17 mouse cellular contexts compared by ENCODE assay signal in the genomic region with DNA sequence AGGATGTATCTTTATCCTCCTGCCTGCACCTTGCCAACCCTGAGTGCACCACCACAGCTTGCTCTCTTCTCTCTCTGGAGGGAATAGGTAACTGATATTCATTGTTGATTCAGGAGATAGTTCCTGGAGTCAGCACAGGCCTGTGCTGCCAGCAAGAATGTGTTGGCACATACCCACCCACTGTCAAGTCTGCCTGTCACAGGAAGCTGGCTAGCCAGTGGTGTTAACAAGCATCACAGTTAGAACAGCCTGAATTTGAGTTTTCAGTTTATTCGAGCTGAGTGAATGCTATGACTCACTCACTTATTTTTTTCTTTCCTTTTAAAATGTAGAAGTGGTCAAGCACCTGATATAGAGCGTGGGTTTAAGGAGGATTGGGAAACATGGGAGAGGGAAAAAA. TPM values are rescaled to one million over a fixed set of nuclear protein-coding genes. Genes with fewer than 3 reads are reported as not detected.
DNase-seq lines count a peak whose midpoint lies in the region; ATAC-seq lines count a peak whose summit lies in the region.
"Had no signal": no experiment of that assay in that cellular context is flagged by ENCODE, and none has a peak within 500 bp of the region (broad histone marks: within the 10 kb centered on the region; RNA-seq: fewer than 3 reads in every experiment).

No protein-coding gene starts in this region.

- no peak overlapping the region for H3K4me3 ChIP-seq in macrophage (ENCODE audit: inconsistent target)
- H3K4me3 ChIP-seq: embryonic facial prominence, embryonic 13.5 days; liver, embryonic 12.5 days had no signal

- peak; percentile 22; the same call in 1 of the 2 replicates for ATAC-seq in granulocyte monocyte progenitor cell, adult 5-6 weeks (replicated peaks; ENCODE audit: poor library complexity, severe bottlenecking)
- ATAC-seq: forebrain, postnatal 0 days; liver, embryonic 12.5 days; midbrain, embryonic 16.5 days had no signal

- H3K36me3 ChIP-seq in macrophage (ENCODE audit: inconsistent target) = peaks cover 48% of the 10 kb centered on the region

- H3K27ac ChIP-seq in macrophage = peak overlapping the region; percentile 54
- H3K27ac ChIP-seq: embryonic facial prominence, embryonic 13.5 days; liver, embryonic 12.5 days; stomach, postnatal 0 days had no signal

- peak; percentile 16 for DNase-seq in layer of hippocampus, adult 11-12 months (ENCODE audit: low spot score)
- no peak for DNase-seq in layer of hippocampus, postnatal 25 days (ENCODE audit: extremely low spot score in 1 of 2, low spot score in 1 of 2)
- DNase-seq in NIH3T3 (ENCODE audit: low read depth) = peak; percentile 24
- no peak for DNase-seq in spleen, postnatal 10 days (ENCODE audit: low spot score in 2 of 2)
- DNase-seq in urinary bladder, postnatal 36 days (ENCODE audit: low spot score in 2 of 2) = no peak
- DNase-seq in cerebellum, adult 11 months = no peak
- DNase-seq: adrenal gland, adult 8-10 months; cerebellum, postnatal 25 days; forebrain, postnatal 0 days; heart, postnatal 36 days; lung, postnatal 4 days had no signal

- peaks cover 33% of the 10 kb centered on the region; the same call in 1 of the 2 replicates for H3K79me2 ChIP-seq in macrophage (ENCODE audit: inconsistent target)

- WGBS in macrophage (ENCODE audit: missing documents) = 12% methylated on average over 2 of the region's 2 CpGs

RNA-seq across cellular contexts. Expression of gene Nup88, which starts 51.9 kb away (rescaled TPM):
- total RNA-seq in layer of hippocampus, postnatal 25 days (2021) = 10 to 100 TPM; 48.2 to 57.0 TPM
- 102 and 108 TPM in 2 replicates for total RNA-seq in granulocyte monocyte progenitor cell, adult 5-6 weeks (2014; fragmentation: Nextera tagmentation)
- total RNA-seq in granulocyte monocyte progenitor cell, adult 5-6 weeks (2017) = 155 and 164 TPM in 2 replicates
- 100 to 1,000 TPM in 14 of 26 experiments, 10 to 100 TPM in 12; 42.3 to 191 (median 124) TPM for total RNA-seq in macrophage (2018; cell fraction: chromatin; rRNA removed)
- total RNA-seq in macrophage (2018; cell fraction: cytosol; rRNA removed) = 10 to 100 TPM; 26.2 to 51.1 (median 42.2) TPM
- total RNA-seq in macrophage (2018; cell fraction: nucleus; rRNA removed) = 100 to 1,000 TPM in 5 of 26 experiments, 10 to 100 TPM in 21; 34.0 to 139 (median 72.5) TPM
- 50.2 to 90.1 TPM (median 51.7 TPM) in 3 replicates for polyA plus RNA-seq in macrophage (2018)

RNA-seq across cellular contexts. Expression of gene Rpain, which starts 52.1 kb away (rescaled TPM):
- total RNA-seq in layer of hippocampus, postnatal 25 days (2021) = 10 to 100 TPM; 36.7 to 41.2 TPM
- 42.4 and 73.8 TPM in 2 replicates for total RNA-seq in granulocyte monocyte progenitor cell, adult 5-6 weeks (2014; fragmentation: Nextera tagmentation)
- total RNA-seq in granulocyte monocyte progenitor cell, adult 5-6 weeks (2017) = 25.2 and 55.4 TPM in 2 replicates
- 100 to 1,000 TPM in 10 of 26 experiments, 10 to 100 TPM in 16; 28.9 to 172 (median 83.1) TPM for total RNA-seq in macrophage (2018; cell fraction: chromatin; rRNA removed)
- total RNA-seq in macrophage (2018; cell fraction: cytosol; rRNA removed) = 10 to 100 TPM; 12.5 to 39.6 (median 23.4) TPM
- total RNA-seq in macrophage (2018; cell fraction: nucleus; rRNA removed) = 100 to 1,000 TPM in 7 of 26 experiments, 10 to 100 TPM in 19; 24.5 to 150 (median 75.3) TPM
- 23.6 to 62.8 TPM (median 32.4 TPM) in 3 replicates for polyA plus RNA-seq in macrophage (2018)

Comparison
In these comparisons a context has a peak if more than half of its experiments do, and no peak if none do; other contexts are left out.
1. DNase-seq: peak in layer of hippocampus, adult 11-12 months (single experiment) and NIH3T3 (single experiment); none in layer of hippocampus, postnatal 25 days (0 of 2), spleen, postnatal 10 days (0 of 2), urinary bladder, postnatal 36 days (0 of 2) and cerebellum, adult 11 months (single experiment).